Mouse (Mus musculus): ENCODE results near the gene Ska2. TPM values are rescaled to one million over a fixed set of nuclear protein-coding genes. Genes with fewer than 3 reads are reported as not detected.

The Ska2 gene
- total RNA-seq (2023) = 10 to 100 TPM; 12.8 to 14.8 TPM

GRCm38 (mm10) chr11:87108755-87109518, at the start of gene Ska2:
Gene Ska2, plus strand, starts transcription at chr11:87109234.

GRCm38 (mm10) chr11:87073866-87074440, 35.1 kb upstream of the Ska2 start, which contains the start of gene Gdpd1:
Gene Gdpd1, minus strand, starts transcription at chr11:87074062.

GRCm38 (mm10) chr11:87086290-87086984, 22.6 kb upstream of the Ska2 start, which contains the start of gene Smg8:
Gene Smg8, minus strand, starts transcription at chr11:87086774.

GRCm38 (mm10) chr11:87108409-87108754, 652 bp upstream of the Ska2 start, which contains the start of gene Prr11:
Gene Prr11, minus strand, starts transcription at chr11:87108708.

GRCm38 (mm10) chr11:87126824-87127816, 18.1 kb downstream of the Ska2 start, which contains the start of gene Trim37:
Gene Trim37, plus strand, starts transcription at chr11:87127077.

Other genes with a start within 250 kb of the Ska2 start
- 1 to 10 TPM; 5.6 to 7.0 TPM for gene Ypel2, start 115.5 kb upstream of the Ska2 start, total RNA-seq (2023)
- gene Gdpd1, start 35.2 kb upstream of the Ska2 start, total RNA-seq (2023) = 1 to 10 TPM; 1.2 to 1.6 TPM
- gene Smg8, start 22.5 kb upstream of the Ska2 start, total RNA-seq (2023) = 10 to 100 TPM; 13.6 to 13.9 TPM
- 10 to 100 TPM; 22.1 to 24.9 TPM for gene Prr11, start 526 bp upstream of the Ska2 start, total RNA-seq (2023)
- 10 to 100 TPM; 10.8 to 14.1 TPM for gene Trim37, start 17.8 kb downstream of the Ska2 start, total RNA-seq (2023)
- 1 to 10 TPM in 1 of 2 experiments, under 1 TPM in 1; 0.75 to 1.7 TPM for gene Ppm1e, start 249.8 kb downstream of the Ska2 start, total RNA-seq (2023)